Mouse (Mus musculus): Measurements from ENCODE around the gene Mtmr11. TPM values are rescaled to one million over a fixed set of nuclear protein-coding genes. Genes with fewer than 3 reads are reported as not detected.

Gene Mtmr11
- 14.1 and 16.0 TPM in 2 replicates for polyA plus RNA-seq (2014; fragmentation: Nextera tagmentation; extraction: Ambion mirVana)

DNA sequence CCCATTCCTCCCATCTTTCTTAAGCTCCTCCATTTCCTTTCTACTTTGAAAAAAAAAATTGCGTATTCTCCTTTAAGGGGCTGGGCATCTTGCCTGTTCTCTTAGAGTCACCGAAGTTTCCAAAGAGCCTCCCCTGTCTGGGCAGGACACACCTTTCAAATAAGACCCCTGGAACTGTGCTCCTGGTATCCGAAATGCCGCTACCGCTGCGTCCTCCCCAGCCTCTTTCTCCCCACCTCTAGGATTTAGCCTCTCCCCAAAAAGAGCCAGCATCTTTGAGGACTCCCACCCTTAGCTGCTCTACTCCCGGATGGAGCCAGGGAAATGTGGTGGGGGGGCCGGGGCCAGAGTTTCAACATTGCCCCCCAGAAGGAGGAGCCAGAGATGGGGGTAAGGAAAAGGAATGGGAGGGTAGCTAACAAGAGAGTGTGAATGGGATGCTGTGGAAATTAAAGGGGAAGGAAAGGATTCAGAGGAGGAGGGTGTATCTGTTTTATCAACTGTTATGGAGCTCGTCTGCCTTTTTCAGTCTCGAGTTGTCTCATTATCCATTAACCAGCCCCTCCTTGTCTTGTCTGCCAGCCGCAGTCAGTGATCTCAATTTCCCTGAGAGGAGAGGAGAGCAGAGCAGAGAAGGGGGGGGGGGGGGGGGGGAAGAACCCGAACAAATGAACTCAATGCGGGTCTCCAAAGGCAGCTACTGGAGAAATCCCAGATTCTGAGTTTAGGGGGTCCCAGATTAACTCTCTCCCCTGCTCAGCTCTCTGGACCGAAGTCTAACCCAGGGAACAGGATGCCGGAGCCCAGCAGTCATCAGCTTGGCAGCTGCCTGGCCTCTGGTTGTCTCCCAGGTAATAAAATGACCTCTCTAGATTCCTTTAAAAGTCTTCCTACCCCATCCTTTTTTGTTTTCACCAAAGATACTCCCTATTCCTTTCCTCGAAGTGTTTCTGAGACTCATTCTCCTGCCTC lies at the start of gene Mtmr11:
TSS of gene Mtmr11 (plus strand) at position 136 of the 972 bp plus-strand sequence.
- Histone ChIP-seq H3K27me3 (ENCODE audit: control insufficient read depth, insufficient read depth, low read length) (peaks cover 3% of the 10 kb centered on the region; the same call in 1 of the 2 replicates), H3K36me3 (ENCODE audit: control insufficient read depth, insufficient read depth, low read length) (no peaks in the 10 kb centered on the region), H3K9ac (ENCODE audit: low read depth, low read length) (peak within 1 kb of the TSS; percentile 44), H3K4me1 (replicated peaks; ENCODE audit: control insufficient read depth, insufficient read depth, low read length) (peaks cover 8% of the 10 kb centered on the region; the same call in 1 of the 2 replicates), H3K4me3 (ENCODE audit: low read depth, low read length) (peak within 1 kb of the TSS; percentile 27), H3K4me2 (replicated peaks; ENCODE audit: low read depth, low read length) (peak within 1 kb of the TSS; percentile 55), H3K27ac (ENCODE audit: low read depth, low read length) (no peak within 1 kb of the TSS), H3K9me3 (ENCODE audit: control insufficient read depth, low read length) (no peaks in the 10 kb centered on the region)
- DNase-seq (ENCODE audit: low spot score) = peak; percentile 31
- no peak for ATAC-seq (ENCODE audit: low FRiP score)
- WGBS = 9% methylated on average over 16 of the region's 16 CpGs

DNA sequence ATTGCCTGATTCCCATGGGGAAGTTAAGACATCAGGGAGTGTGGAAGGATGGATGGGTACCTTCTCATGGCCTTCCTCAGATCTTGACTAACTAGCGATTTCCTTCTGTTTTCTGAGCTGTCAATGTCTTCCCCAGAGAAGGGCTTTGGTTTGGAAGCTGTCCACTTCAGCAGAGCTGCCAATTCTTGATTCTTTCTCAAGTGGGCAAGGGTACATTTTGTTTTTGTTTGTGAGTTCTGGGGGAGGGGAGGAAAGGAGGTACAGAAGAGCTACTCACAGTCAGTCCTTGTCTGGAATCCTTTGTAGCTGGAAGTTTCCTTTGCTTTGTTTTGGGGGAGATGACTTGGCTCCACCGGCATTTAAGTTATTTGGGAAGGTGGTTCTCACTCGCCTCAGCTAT lies 48.6 kb upstream of the Mtmr11 start:
- WGBS = 60% methylated on average over 3 of the region's 3 CpGs
- ATAC-seq (ENCODE audit: low FRiP score) (no peak), DNase-seq (ENCODE audit: low spot score) (no peak)
- H3K9ac ChIP-seq (ENCODE audit: low read depth, low read length) = no peak overlapping the region
- H3K4me3 ChIP-seq (ENCODE audit: low read depth, low read length) = no peak overlapping the region
- no peaks in the 10 kb centered on the region for H3K9me3 ChIP-seq (ENCODE audit: control insufficient read depth, low read length)
- no peaks in the 10 kb centered on the region for H3K36me3 ChIP-seq (ENCODE audit: control insufficient read depth, insufficient read depth, low read length)
- no peak overlapping the region for H3K27ac ChIP-seq (ENCODE audit: low read depth, low read length)
- H3K4me2 ChIP-seq (replicated peaks; ENCODE audit: low read depth, low read length) = no peak overlapping the region
- no peaks in the 10 kb centered on the region for H3K27me3 ChIP-seq (ENCODE audit: control insufficient read depth, insufficient read depth, low read length)
- no peaks in the 10 kb centered on the region for H3K4me1 ChIP-seq (replicated peaks; ENCODE audit: control insufficient read depth, insufficient read depth, low read length)

- ATAC-seq (ENCODE audit: low FRiP score) (no peak), DNase-seq (ENCODE audit: low spot score) (no peak)
- no peaks in the 10 kb centered on the region for H3K27me3 ChIP-seq (ENCODE audit: control insufficient read depth, insufficient read depth, low read length)
These were observed 43.7 kb upstream of the Mtmr11 start for GRCm38 (mm10) chr3:96118142-96118541.

DNA sequence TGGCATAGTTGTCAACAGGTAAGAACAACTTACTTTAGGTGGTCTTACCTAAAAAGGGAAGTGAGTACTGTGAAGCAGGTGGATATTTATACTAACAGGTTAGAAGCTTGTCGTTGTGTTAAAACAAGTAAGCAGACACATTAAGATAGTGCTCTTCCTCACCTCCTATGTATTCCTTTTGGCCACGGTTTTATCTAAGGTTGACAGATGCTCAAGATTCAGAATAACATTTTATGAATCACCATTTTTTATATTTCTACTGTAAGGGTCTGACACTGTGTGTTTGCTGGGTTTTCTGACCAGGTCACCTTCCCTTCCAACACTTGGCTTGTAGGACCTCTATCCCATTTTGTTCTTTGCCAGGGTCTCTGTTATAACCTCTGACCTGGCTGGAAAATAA lies 43.1 kb upstream of the Mtmr11 start:
- no peaks in the 10 kb centered on the region for H3K27me3 ChIP-seq (ENCODE audit: control insufficient read depth, insufficient read depth, low read length)
- no peaks in the 10 kb centered on the region for H3K4me1 ChIP-seq (replicated peaks; ENCODE audit: control insufficient read depth, insufficient read depth, low read length)
- H3K4me2 ChIP-seq (replicated peaks; ENCODE audit: low read depth, low read length) = no peak overlapping the region
- no peak overlapping the region for H3K9ac ChIP-seq (ENCODE audit: low read depth, low read length)
- H3K27ac ChIP-seq (ENCODE audit: low read depth, low read length) = no peak overlapping the region
- no peak for ATAC-seq (ENCODE audit: low FRiP score)
- DNase-seq (ENCODE audit: low spot score) = no peak
- H3K4me3 ChIP-seq (ENCODE audit: low read depth, low read length) = no peak overlapping the region
- no peaks in the 10 kb centered on the region for H3K9me3 ChIP-seq (ENCODE audit: control insufficient read depth, low read length)
- 92% methylated on average over 2 of the region's 2 CpGs for WGBS
- no peaks in the 10 kb centered on the region for H3K36me3 ChIP-seq (ENCODE audit: control insufficient read depth, insufficient read depth, low read length)

More at GRCm38 (mm10) chr3:96118142-96118541, 43.7 kb upstream of the Mtmr11 start:
- Histone ChIP-seq H3K9ac (ENCODE audit: low read depth, low read length) (no peak overlapping the region), H3K4me1 (replicated peaks; ENCODE audit: control insufficient read depth, insufficient read depth, low read length) (no peaks in the 10 kb centered on the region), H3K36me3 (ENCODE audit: control insufficient read depth, insufficient read depth, low read length) (no peaks in the 10 kb centered on the region), H3K4me2 (replicated peaks; ENCODE audit: low read depth, low read length) (no peak overlapping the region), H3K9me3 (ENCODE audit: control insufficient read depth, low read length) (no peaks in the 10 kb centered on the region), H3K4me3 (ENCODE audit: low read depth, low read length) (no peak overlapping the region), H3K27ac (ENCODE audit: low read depth, low read length) (no peak overlapping the region)
- 83% methylated on average over 2 of the region's 2 CpGs for WGBS

DNA sequence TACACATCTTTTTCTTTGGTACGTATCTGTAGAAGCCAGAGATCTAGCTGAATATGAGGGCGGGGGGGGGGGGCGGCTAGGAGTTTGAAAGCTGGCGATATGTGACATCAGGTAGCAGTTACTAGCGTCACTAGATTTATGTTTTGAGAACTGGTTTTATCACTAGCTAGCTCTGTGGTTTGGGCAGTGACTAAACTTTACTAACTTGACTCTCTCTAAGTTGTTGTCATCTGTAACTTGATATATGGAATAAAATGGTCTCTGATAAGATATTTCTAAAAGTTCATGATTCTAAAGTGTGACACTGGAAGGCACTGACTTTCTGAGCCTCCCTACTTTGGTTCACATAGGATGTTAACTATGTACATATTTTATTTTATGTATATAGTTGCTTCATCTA lies 37.6 kb upstream of the Mtmr11 start:
- no peaks in the 10 kb centered on the region for H3K27me3 ChIP-seq (ENCODE audit: control insufficient read depth, insufficient read depth, low read length)
- H3K9ac ChIP-seq (ENCODE audit: low read depth, low read length) = no peak overlapping the region
- no peaks in the 10 kb centered on the region for H3K36me3 ChIP-seq (ENCODE audit: control insufficient read depth, insufficient read depth, low read length)
- no peaks in the 10 kb centered on the region for H3K4me1 ChIP-seq (replicated peaks; ENCODE audit: control insufficient read depth, insufficient read depth, low read length)
- no peak overlapping the region for H3K4me2 ChIP-seq (replicated peaks; ENCODE audit: low read depth, low read length)
- DNase-seq (ENCODE audit: low spot score) (no peak), ATAC-seq (ENCODE audit: low FRiP score) (no peak)
- 93% methylated on average over 5 of the region's 5 CpGs for WGBS
- no peak overlapping the region for H3K4me3 ChIP-seq (ENCODE audit: low read depth, low read length)
- no peak overlapping the region for H3K27ac ChIP-seq (ENCODE audit: low read depth, low read length)
- no peaks in the 10 kb centered on the region for H3K9me3 ChIP-seq (ENCODE audit: control insufficient read depth, low read length)

DNA sequence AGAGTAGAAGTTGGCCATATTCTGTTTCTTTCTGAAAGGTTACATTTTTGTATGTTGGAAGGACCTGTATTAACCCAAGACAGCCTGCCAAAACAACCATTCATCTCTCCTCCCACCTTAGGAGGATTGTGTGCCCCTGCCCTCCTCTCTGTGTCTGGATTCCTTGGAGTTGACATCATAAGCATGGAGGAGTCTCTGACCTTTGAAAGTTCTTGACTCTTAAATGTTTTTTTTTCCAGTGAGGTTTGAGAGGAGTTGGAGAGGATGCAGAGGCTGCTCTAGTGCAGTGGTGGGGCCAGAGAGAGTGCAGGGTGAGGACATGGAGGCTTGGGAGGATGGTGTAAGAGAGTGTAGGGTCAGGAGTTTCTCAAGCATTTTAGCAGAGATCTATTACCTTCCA lies 33.7 kb upstream of the Mtmr11 start:
- no peak for DNase-seq (ENCODE audit: low spot score)
- Histone ChIP-seq H3K27me3 (ENCODE audit: control insufficient read depth, insufficient read depth, low read length) (no peaks in the 10 kb centered on the region), H3K27ac (ENCODE audit: low read depth, low read length) (no peak overlapping the region), H3K36me3 (ENCODE audit: control insufficient read depth, insufficient read depth, low read length) (no peaks in the 10 kb centered on the region), H3K4me3 (ENCODE audit: low read depth, low read length) (no peak overlapping the region), H3K9me3 (ENCODE audit: control insufficient read depth, low read length) (no peaks in the 10 kb centered on the region), H3K4me2 (replicated peaks; ENCODE audit: low read depth, low read length) (no peak overlapping the region), H3K4me1 (replicated peaks; ENCODE audit: control insufficient read depth, insufficient read depth, low read length) (no peaks in the 10 kb centered on the region), H3K9ac (ENCODE audit: low read depth, low read length) (no peak overlapping the region)
- ATAC-seq (ENCODE audit: low FRiP score) = no peak

GRCm38 (mm10) chr3:96132478-96132877 lies 29.3 kb upstream of the Mtmr11 start:
- Histone ChIP-seq H3K27ac (ENCODE audit: low read depth, low read length) (no peak overlapping the region), H3K4me3 (ENCODE audit: low read depth, low read length) (no peak overlapping the region), H3K4me2 (replicated peaks; ENCODE audit: low read depth, low read length) (no peak overlapping the region), H3K9me3 (ENCODE audit: control insufficient read depth, low read length) (no peaks in the 10 kb centered on the region), H3K36me3 (ENCODE audit: control insufficient read depth, insufficient read depth, low read length) (no peaks in the 10 kb centered on the region), H3K9ac (ENCODE audit: low read depth, low read length) (no peak overlapping the region), H3K27me3 (ENCODE audit: control insufficient read depth, insufficient read depth, low read length) (no peaks in the 10 kb centered on the region), H3K4me1 (replicated peaks; ENCODE audit: control insufficient read depth, insufficient read depth, low read length) (no peaks in the 10 kb centered on the region)
- 83% methylated on average over 3 of the region's 3 CpGs for WGBS
- no peak for ATAC-seq (ENCODE audit: low FRiP score)
- no peak for DNase-seq (ENCODE audit: low spot score)

- no peak for ATAC-seq (ENCODE audit: low FRiP score)
- H3K4me1 ChIP-seq (replicated peaks; ENCODE audit: control insufficient read depth, insufficient read depth, low read length) = no peaks in the 10 kb centered on the region
- no peak for DNase-seq (ENCODE audit: low spot score)
- H3K27ac ChIP-seq (ENCODE audit: low read depth, low read length) = no peak overlapping the region
- H3K4me2 ChIP-seq (replicated peaks; ENCODE audit: low read depth, low read length) = no peak overlapping the region
- no peaks in the 10 kb centered on the region for H3K9me3 ChIP-seq (ENCODE audit: control insufficient read depth, low read length)
- H3K27me3 ChIP-seq (ENCODE audit: control insufficient read depth, insufficient read depth, low read length) = no peaks in the 10 kb centered on the region
- H3K36me3 ChIP-seq (ENCODE audit: control insufficient read depth, insufficient read depth, low read length) = no peaks in the 10 kb centered on the region
- no peak overlapping the region for H3K4me3 ChIP-seq (ENCODE audit: low read depth, low read length)
- H3K9ac ChIP-seq (ENCODE audit: low read depth, low read length) = no peak overlapping the region
- 71% methylated on average over 11 of the region's 11 CpGs for WGBS
These were observed 28.4 kb upstream of the Mtmr11 start for GRCm38 (mm10) chr3:96133327-96133905.

All from hindbrain, embryonic 11.5 days (tissue).